Mouse (Mus musculus) ovary, postnatal 14 days (tissue): ENCODE results near the gene Lgals9.

ENCODE experiments used
- DNase-seq: peaks from one replicate; pipeline ENCODE4 v3.0.0; 2022; ENCODE audit warnings: low spot score

Lgals9 gene

GRCm38 (mm10) chr11:78919745-78920144, 65.0 kb downstream of the Lgals9 start:
- DNase-seq: no peak

GRCm38 (mm10) chr11:78916410-78916809, 68.3 kb downstream of the Lgals9 start:
- no peak for DNase-seq

GRCm38 (mm10) chr11:78915473-78915872, 69.3 kb downstream of the Lgals9 start:
- no peak for DNase-seq
